Mouse (Mus musculus) urinary bladder, postnatal 0 days (tissue): ENCODE measurements around the gene Rab11a. TPM values are rescaled to one million over a fixed set of nuclear protein-coding genes. Genes with fewer than 3 reads are reported as not detected.

Experiments used
- microRNA-seq: library from miRNA; unstranded; fragments of <30 nt; microRNA quantifications from one replicate; pipeline ENCODE4, GENCODE M21; 2016
- polyA plus RNA-seq: library from polyadenylated mRNA; unstranded; fragments of >200 nt; fragmentation: Nextera tagmentation; extraction: Ambion mirVana; gene quantifications from 2 replicates; pipeline ENCODE4 v1.2.1, GENCODE M21; 2015

Gene Rab11a
- 795 and 840 TPM in 2 replicates for polyA plus RNA-seq

DNA sequence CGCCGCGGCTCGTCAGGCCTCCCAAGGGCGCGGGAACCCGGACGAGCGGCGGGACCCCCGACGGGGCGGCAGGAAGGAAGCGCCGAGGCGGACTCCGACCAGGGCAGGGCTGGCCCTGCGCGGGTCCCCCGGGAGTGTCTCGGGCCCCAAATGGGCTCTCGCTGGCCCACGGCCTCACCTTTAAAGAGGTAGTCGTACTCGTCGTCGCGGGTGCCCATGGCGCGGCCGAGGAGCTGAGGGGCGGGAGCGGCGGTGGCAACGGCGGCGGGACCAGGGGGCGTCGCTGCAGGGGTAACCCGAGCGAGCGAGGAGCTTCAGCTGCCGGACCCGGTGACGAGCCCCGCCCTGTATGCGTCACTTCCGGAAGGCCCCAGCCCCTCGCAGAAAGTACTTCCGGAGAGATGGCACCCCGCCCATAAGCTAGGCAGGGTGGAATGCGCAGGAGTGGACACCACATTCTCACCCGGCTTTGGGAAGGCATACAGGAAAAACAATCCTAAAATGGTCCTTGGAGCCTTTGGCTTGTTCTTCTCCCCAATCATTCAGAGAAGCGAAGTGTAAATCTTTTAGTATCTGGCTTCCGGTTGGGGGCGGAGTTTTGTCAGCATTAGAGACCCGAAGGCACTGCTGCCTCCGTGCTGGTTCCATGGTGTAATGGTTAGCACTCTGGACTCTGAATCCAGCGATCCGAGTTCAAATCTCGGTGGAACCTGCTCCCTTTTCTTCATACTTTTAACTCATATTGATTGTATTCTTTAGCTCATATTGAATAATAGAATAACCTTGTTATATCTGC is at the start of gene Rab11a:
Gene Rab11a, minus strand, starts transcription at position 353 of the 796 bp plus-strand sequence.

Small RNAs within 50 kb of the gene (microRNA-seq; reads per million reads assigned to microRNA genes)
- gene Gm47308, result not detected

Other genes with a start within 250 kb of the Rab11a start
- 5.9 and 6.1 TPM in 2 replicates for gene Dennd4a, start 73.6 kb upstream of the Rab11a start, polyA plus RNA-seq
- 0.10 and 0.14 TPM in 2 replicates for gene Slc24a1, start 213.8 kb upstream of the Rab11a start, polyA plus RNA-seq
- 28.8 and 31.7 TPM in 2 replicates for gene Ints14, start 223.1 kb upstream of the Rab11a start, polyA plus RNA-seq